ENCODE assay signal across 35 mouse cellular contexts in the genomic region with DNA sequence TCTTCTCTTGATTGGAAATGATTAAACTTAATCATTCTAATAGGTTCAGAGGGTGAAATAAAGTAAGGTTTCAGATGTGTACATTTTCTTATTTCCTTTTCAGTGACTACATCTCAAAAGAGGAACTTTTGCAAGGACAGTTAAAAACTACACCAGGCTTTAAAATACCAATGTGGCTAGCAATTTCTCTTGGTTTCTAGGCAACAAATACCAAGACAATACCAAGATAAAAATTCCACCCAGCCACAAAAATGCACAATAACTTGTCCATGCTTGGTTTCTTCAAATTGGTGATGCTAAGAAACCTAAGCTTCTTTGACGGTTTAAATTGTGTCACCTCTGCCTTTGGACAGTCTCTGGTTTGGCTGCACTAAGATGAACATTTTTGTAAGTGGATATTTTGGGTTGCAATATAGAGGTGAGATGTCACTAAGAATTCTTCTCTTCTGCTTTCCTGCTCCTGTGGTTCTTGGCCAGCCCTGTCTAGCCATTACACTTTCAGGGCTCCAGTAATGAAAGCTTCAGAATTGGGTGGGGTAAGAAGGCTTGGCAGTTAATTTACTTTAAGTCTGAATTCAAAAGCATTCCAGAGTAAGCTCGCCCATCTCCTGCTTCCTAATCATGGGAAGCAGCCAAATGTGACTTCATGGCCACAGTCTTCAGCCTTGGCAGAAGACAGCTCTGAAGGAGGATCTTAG. TPM values are rescaled to one million over a fixed set of nuclear protein-coding genes. Genes with fewer than 3 reads are reported as not detected.
A peak's percentile ranks its signal among the peaks of the same experiment; 100 is the strongest.
DNase-seq lines count a peak whose midpoint lies in the region; TF ChIP-seq lines count a peak whose summit lies in the region.
"Had no signal": no experiment of that assay in that cellular context is flagged by ENCODE, and none has a peak within 500 bp of the region (broad histone marks: within the 10 kb centered on the region; RNA-seq: fewer than 3 reads in every experiment).

No protein-coding gene starts in this region.

- TF ChIP-seq CTCF in cortical plate, adult 2 months (IDR thresholded peaks at IDR 0.05; ENCODE audit: extremely low read depth, insufficient read depth, low read length): no peak

- TF ChIP-seq POLR2A in cortical plate, adult 2 months (IDR thresholded peaks at IDR 0.05; ENCODE audit: extremely low read depth, insufficient read depth, low read length): no peak
- TF ChIP-seq POLR2A in myocyte (IDR thresholded peaks at IDR 0.05; ENCODE audit: insufficient read length, low read depth): no peak

- H3K4me2 ChIP-seq in myocyte (ENCODE audit: low read depth): peak overlapping the region; percentile 62
- H3K4me2 ChIP-seq: forebrain, embryonic 15.5 days; heart, embryonic 13.5 days; lung, embryonic 15.5 days; midbrain, embryonic 13.5 days; stomach, embryonic 15.5 days had no signal

- no peaks in the 10 kb centered on the region for H3K27me3 ChIP-seq in myocyte (ENCODE audit: control insufficient read depth, insufficient read depth, insufficient read length)
- H3K27me3 ChIP-seq: forebrain, embryonic 15.5 days; heart, embryonic 13.5 days; lung, embryonic 15.5 days; midbrain, embryonic 13.5 days; stomach, embryonic 15.5 days had no signal

- no peaks in the 10 kb centered on the region for H3K36me3 ChIP-seq in myocyte (ENCODE audit: control insufficient read depth, insufficient read depth)
- H3K36me3 ChIP-seq: forebrain, embryonic 15.5 days; heart, embryonic 13.5 days; lung, embryonic 15.5 days; midbrain, embryonic 13.5 days; stomach, embryonic 15.5 days had no signal

- H3K4me3 ChIP-seq in cortical plate, adult 2 months (ENCODE audit: insufficient read depth, low read length): no peak overlapping the region
- H3K4me3 ChIP-seq in myocyte: no peak overlapping the region
- H3K4me3 ChIP-seq: forebrain, embryonic 15.5 days; gastrocnemius, adult 2 months; heart, adult 2 months; heart, embryonic 13.5 days; lung, embryonic 15.5 days; midbrain, embryonic 13.5 days; stomach, embryonic 15.5 days had no signal

- peak overlapping the region; percentile 13; the same call in 1 of the 2 replicates for H3K27ac ChIP-seq in cortical plate, adult 2 months (ENCODE audit: insufficient read depth, low read length)
- H3K27ac ChIP-seq: forebrain, embryonic 15.5 days; gastrocnemius, adult 2 months; heart, adult 2 months; heart, embryonic 13.5 days; liver, embryonic 14.5 days; lung, embryonic 15.5 days; midbrain, embryonic 13.5 days; stomach, embryonic 15.5 days had no signal

- H3K79me2 ChIP-seq in myocyte (ENCODE audit: control insufficient read depth, insufficient read depth): no peaks in the 10 kb centered on the region

- intact Hi-C loops in heart, postnatal 10 days (cut with DNase I): loop anchor here (5.0 to 10.0 kb wide), 2 partner anchors 118 to 470 kb away; no protein-coding TSS in a partner anchor
- intact Hi-C loops in left cerebral cortex, postnatal 10 days (cut with DNase I): loop anchor here (5.0 kb wide), 1 partner anchor 263 kb away; no protein-coding TSS in a partner anchor

- peak; percentile 4 to 5 for DNase-seq in heart, postnatal 10 days
- DNase-seq in heart, adult 9 months (ENCODE audit: low spot score in 2 of 2): no peak
- peak; percentile 6 for DNase-seq in MEL-GATA-1-ER (ENCODE audit: extremely low read depth, low read depth)
- no peak for DNase-seq in left cerebral cortex, postnatal 10 days (ENCODE audit: extremely low spot score in 1 of 2, low spot score in 2 of 2)
- no peak for DNase-seq in urinary bladder, postnatal 4 days (ENCODE audit: low spot score in 2 of 2)
- no peak for DNase-seq in frontal cortex, adult 2 months (ENCODE audit: extremely low spot score in 1 of 2, low spot score in 1 of 2)
- DNase-seq: adrenal gland, postnatal 14 days; cerebellum, adult 11-12 months; cerebellum, adult 9-11 months; gastrocnemius, adult 2 months; gastrocnemius, postnatal 36 days; heart, adult 2 months; kidney, postnatal 14 days; layer of hippocampus, adult 9-11 months; liver; lung, postnatal 4 days; thymus, postnatal 14 days had no signal

- H3ac ChIP-seq in myocyte (ENCODE audit: control insufficient read depth, insufficient read length): no peak overlapping the region

- no peaks in the 10 kb centered on the region for H3K4me1 ChIP-seq in cortical plate, adult 2 months (ENCODE audit: control insufficient read depth, insufficient read depth, low read length)
- H3K4me1 ChIP-seq: lung, embryonic 15.5 days; midbrain, embryonic 13.5 days; stomach, embryonic 15.5 days had no signal

TF ChIP-seq in myocyte, 11 proteins besides CTCF, POLR2A, EP300 and RAD21:
- TF ChIP-seq REST (IDR thresholded peaks at IDR 0.05; ENCODE audit: insufficient read depth, insufficient read length) (no peak), CEBPB (IDR thresholded peaks at IDR 0.05; ENCODE audit: insufficient read depth, poor library complexity, severe bottlenecking) (no peak), E2F4 (IDR thresholded peaks at IDR 0.05; ENCODE audit: insufficient read depth) (no peak), MAX (IDR thresholded peaks at IDR 0.05; ENCODE audit: low read depth) (no peak)

RNA-seq across cellular contexts. Expression of gene Il23r, which starts 56.8 kb away (rescaled TPM):
- total RNA-seq in heart, postnatal 10 days (2021): not detected
- not detected in 2 replicates for polyA plus RNA-seq in cortical plate, adult 2 months (2012; rRNA removed)
- polyA plus RNA-seq in myocyte (2012; fragmentation: generic; extraction: Trizol): not detected
- total RNA-seq in left cerebral cortex, postnatal 10 days (2021): under 1 TPM in 1 of 2 experiments, not detected in 1; 0.14 TPM
- polyA plus RNA-seq in frontal cortex, adult 2 months (2012; rRNA removed): not detected in 2 replicates
- total RNA-seq: gastrocnemius, adult 2 months; gastrocnemius, postnatal 36 days; heart, adult 2 months; heart, postnatal 14 days; left cerebral cortex, postnatal 14 days; megakaryocyte-erythroid progenitor cell, adult 5-6 weeks; MEL had no signal
- polyA plus RNA-seq: embryonic facial prominence, embryonic 14.5 days; forebrain, embryonic 15.5 days; heart, adult 2 months; heart, embryonic 13.5 days; hindbrain, embryonic 11.5 days; kidney, embryonic 14.5 days; limb, embryonic 11.5 days; liver, embryonic 14.5 days; lung, embryonic 15.5 days; midbrain, embryonic 13.5 days; neural tube, embryonic 14.5 days had no signal

RNA-seq across cellular contexts. Expression of gene Il12rb2, which starts 58.9 kb away (rescaled TPM):
- under 1 TPM in 1 of 2 experiments, not detected in 1; 0.07 TPM for total RNA-seq in heart, postnatal 10 days (2021)
- polyA plus RNA-seq in cortical plate, adult 2 months (2012; rRNA removed): 0.08 and 0.23 TPM in 2 replicates
- not detected for polyA plus RNA-seq in myocyte (2012; fragmentation: generic; extraction: Trizol)
- total RNA-seq in left cerebral cortex, postnatal 10 days (2021): under 1 TPM; 0.28 to 0.92 TPM
- polyA plus RNA-seq in frontal cortex, adult 2 months (2012; rRNA removed): 0.55 and 0.62 TPM in 2 replicates
- total RNA-seq: gastrocnemius, adult 2 months; gastrocnemius, postnatal 36 days had no signal
- polyA plus RNA-seq: forebrain, embryonic 15.5 days; intestine, postnatal 0 days; limb, embryonic 11.5 days; midbrain, embryonic 13.5 days had no signal

Comparison
In these comparisons a context has a peak if more than half of its experiments do, and no peak if none do; other contexts are left out.
1. DNase-seq: peak in heart, postnatal 10 days (2 of 2) and MEL-GATA-1-ER (single experiment); none in heart, adult 9 months (0 of 2), left cerebral cortex, postnatal 10 days (0 of 2), urinary bladder, postnatal 4 days (0 of 2) and frontal cortex, adult 2 months (0 of 2).